Mouse (Mus musculus) left cerebral cortex, adult 8-10 months (tissue): Measurements from ENCODE around the gene AL731706.1. TPM values are rescaled to one million over a fixed set of nuclear protein-coding genes. Genes with fewer than 3 reads are reported as not detected.
A peak's percentile ranks its signal among the peaks of the same experiment; 100 is the strongest.
"Not testable (repeated sequence)": the region's sequence is repeated elsewhere in the genome, so short reads cannot be mapped to it uniquely, and the experiment has no call there.

Experiments used
- DNase-seq, 2 experiments: peaks; one replicate each; pipeline ENCODE4 v3.0.0; 2022; ENCODE audit warnings: low spot score in 2 of 2
- total RNA-seq, 4 experiments: library from RNA; stranded (reverse); gene quantifications; 2 replicates each; pipeline ENCODE4 v1.2.4; 2022

The AL731706.1 gene
- total RNA-seq, result 10 to 100 TPM in 3 of 4 experiments, 1 to 10 TPM in 1; 9.1 to 23.4 (median 17.7) TPM

DNA sequence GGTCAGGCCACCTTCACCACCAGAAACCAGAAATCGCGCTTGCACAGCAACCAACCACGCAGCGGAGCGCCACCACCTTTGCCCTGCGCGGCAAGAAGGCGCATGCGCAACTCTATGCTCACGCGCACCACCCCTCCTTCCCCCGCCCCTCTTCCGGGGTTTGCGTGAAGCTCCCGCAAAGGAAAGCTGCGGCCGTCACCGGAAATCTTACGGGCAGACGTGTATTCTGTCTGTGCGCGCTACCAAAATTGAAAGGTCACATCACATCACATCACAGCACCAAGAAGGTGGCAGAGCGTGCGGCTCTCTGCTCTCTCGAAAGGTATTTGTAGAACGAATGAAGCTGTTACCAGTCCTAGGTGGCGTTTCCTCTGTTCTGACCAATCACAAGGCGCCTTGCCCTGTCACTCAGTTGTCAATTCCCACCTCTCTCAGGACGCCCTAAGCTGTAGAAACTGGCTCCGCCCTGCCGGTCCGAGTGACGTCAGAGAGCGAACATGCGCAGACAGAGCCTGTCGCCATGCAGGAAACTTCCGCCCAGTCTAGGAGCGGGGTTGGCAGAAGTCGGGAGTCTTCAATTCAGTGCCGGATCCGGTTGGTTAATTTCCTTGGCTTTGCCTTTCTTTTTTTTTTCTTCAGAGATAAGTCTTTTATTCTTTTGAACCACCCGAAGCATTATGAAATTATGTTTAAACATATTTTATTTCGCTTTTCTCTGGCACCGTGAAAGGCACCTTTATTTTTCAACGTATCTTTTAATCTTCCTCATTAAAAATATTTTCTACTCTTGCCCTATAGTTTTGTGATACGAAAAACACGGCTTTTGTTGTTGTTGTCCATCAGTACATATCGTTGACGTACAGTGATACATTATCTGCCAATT, at the start of gene AL731706.1, which contains the start of the genes Slx4ip and Mkks:
Gene AL731706.1 (minus strand): TSS at position 322 of the 883 bp plus-strand sequence.
Gene Slx4ip (plus strand): TSS at position 151 of the 883 bp plus-strand sequence.
Gene Mkks (minus strand): TSS at position 322 of the 883 bp plus-strand sequence.
- peak; percentile 98 to 99 for DNase-seq

DNA sequence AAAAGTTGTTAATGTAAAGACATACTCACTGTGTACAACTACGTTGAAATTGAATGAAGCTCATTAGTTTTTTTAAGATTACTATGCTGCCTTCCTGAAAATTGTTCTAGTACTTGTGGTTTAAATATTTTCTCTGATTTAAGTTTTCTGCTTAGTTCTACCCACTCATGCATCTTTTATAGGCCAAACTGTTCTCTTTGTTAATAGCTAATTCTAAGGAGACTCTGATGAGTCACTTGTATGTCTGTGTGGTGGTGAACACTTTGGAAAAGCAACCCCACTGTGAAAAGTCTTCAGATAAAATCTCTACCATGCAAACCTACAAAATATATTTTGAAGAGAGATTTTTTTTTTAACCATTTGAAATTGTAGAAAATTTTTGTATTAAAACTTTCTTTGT, 47.1 kb upstream of the AL731706.1 start:
- DNase-seq, result no peak

DNA sequence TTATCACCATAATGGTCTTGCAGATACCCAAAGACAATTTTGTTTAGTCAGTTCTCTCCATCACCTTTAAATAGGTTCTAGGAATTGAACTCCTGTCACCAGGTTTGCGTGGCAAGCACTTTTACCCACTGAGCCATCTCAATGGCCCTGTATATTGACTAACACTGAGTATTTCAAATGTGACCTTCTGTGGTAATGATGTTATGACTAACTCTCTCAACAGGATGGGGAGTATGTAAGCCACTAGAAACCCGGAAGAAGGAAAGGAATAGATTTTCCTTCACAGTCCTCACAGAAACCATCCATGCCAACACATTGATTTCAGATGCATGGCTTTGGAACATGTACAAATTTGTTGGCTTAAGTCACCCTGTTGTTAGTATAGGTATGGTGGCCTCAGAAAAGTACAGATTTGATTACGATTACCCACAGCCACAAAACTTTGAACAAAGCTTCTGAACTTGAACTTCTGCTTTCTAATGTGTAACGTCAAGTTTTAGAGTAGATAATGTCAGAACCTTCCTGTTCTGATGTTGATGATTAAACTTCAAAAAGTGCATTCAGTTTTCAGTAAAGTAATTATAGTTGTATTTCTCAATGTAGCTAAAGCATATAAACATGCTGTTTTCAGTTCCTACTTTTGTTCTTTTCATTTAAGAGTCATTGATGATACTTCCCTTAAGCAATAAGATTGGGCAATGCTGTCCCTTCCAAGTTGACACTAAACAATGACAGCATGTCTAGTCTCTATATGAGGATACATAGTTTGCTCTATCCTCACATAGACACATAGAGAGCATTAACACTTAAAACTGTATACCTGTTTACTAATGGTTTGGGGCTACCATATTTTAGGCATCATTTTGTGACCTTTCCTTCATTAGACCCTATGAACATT, 45.5 kb upstream of the AL731706.1 start:
- DNase-seq, result no peak

- DNase-seq, result peak in 1 of 2 experiments; percentile 42
Observed at GRCm38 (mm10) chr2:136921003-136921408, 29.8 kb upstream of the AL731706.1 start.

GRCm38 (mm10) chr2:136920257-136920993, 29.2 kb upstream of the AL731706.1 start:
- no peak for DNase-seq

DNA sequence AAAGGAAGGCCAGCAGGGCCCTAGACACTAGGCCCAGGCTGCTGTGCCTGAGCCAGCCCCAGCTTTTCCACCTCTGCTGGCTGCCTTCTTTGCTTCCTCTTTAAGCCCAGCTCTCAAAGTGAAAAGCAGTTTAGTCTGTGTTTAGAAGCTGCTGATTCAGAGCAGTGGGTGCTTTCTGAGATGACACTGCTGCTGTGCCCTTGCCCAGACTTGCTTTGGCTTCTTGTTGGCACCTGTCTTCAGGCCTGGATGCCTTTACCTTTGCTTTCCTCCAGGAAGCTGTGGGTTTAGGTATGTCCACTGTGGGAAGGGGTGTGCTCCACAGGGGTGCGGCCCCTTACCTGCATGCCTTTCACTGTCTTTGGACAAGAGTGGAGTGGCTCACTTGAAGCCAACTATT, 28.2 kb upstream of the AL731706.1 start:
- DNase-seq, result no peak

GRCm38 (mm10) chr2:136914334-136914902, 23.2 kb upstream of the AL731706.1 start:
- DNase-seq, result no peak

DNA sequence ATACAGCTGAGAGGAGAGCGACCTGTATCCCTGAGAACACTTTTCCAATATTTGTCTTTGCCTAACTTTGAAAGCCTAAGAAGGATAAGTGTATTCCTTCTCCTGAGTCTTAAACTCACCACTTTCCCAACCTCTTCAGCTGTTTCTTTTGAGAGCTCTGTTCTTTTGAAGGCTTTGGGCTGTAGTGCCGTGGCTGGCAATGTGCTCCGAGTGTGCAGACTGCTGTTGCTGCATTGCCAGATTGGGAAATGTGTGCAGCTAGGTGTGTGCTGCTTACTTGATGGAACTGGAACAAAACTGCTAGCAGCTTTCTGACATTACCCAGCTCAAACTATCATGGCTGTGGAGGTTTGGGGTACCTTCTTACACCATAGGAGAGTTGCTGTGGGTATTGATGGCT, 21.8 kb upstream of the AL731706.1 start:
- DNase-seq, result no peak

GRCm38 (mm10) chr2:136911958-136912411, 20.8 kb upstream of the AL731706.1 start:
- DNase-seq, result no peak

GRCm38 (mm10) chr2:136909298-136909697, 18.1 kb upstream of the AL731706.1 start:
- DNase-seq, result no peak

DNA sequence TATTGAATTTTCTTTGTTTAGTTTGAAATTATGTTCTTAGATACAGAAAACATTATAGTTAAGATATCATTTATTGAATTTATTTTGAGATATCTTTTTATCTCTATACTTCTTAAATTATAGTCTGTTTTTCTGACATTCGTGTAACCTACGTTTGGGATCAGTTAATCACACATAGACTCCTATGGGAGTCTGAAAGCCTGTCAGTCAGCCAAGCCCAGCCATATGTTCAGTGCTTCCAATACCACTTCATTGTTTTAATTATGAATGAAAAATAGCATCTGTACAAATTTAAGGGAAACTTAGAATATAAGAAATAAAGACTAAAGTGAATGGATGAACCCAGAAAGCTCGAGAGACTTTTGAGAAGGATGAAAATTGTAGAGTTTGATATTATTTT, 17.4 kb upstream of the AL731706.1 start:
- no peak for DNase-seq

DNA sequence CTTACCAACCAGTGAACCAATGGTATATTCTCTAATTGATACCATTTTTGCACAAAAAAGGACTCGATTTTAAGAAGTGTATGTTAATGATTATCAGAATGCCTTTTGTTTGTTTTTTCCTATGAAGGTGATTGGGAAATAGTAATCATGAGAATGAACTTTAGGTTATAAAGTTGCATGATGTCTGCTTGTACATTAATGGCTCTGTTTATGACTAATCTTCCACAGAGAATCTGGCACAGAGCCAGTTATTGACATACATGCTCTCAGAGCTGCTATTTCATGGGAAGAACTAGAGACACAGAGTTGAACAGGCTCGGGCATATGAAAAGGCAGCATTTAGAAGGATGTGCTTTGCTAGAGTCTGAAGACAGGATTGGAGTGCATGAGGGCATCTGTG, 4.9 kb upstream of the AL731706.1 start:
- DNase-seq, result no peak

- no peak for DNase-seq
Observed at GRCm38 (mm10) chr2:136894494-136894893, 3.3 kb upstream of the AL731706.1 start.

DNA sequence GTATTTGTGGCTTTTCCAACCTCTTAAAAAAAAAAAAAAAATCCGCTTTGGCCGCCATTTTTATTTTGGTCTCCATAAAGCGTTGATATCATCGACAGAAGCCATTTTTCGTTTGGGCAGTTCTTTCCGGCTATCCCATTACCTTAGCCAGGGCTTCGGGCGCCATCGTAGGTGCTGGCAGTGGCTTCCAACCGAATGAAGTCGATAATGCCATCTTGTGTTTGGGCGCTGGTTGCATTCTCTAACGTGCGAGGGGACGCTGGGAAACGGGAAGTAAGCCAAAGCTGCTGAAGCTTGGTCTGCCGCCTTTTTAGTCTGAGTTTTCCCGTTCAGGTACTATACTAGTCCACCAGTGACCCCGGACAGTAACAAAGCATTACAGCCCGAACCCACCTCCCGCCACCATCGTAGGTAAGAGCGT, 772 bp upstream of the AL731706.1 start:
- DNase-seq, result peak; percentile 89 to 98

GRCm38 (mm10) chr2:136890716-136891067, 497 bp downstream of the AL731706.1 start:
- DNase-seq, result not testable (repeated sequence)

- DNase-seq, result no peak
Observed at GRCm38 (mm10) chr2:136886846-136887245, 4.3 kb downstream of the AL731706.1 start.

DNA sequence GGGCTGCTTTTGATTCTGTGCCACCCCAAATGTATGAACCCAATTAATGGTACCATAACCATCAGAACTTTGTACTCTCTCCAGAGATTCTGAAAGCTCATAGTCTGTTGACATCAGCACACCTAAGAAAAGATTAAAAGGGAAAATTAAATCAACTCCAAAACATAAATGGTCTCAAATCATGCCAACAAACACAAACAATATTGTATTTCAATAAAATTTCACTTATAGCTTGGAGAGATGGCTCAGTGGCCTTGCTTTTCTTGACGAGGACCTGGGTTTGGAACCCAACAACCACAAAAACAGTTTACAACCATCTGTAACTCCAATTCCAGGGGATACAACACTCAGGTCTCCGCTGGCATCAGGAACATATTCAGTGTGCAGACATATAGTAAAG, 5.6 kb downstream of the AL731706.1 start, which contains the start of gene AL731706.2:
Gene AL731706.2 (minus strand): TSS at position 101 of the 400 bp plus-strand sequence.
- no peak for DNase-seq

DNA sequence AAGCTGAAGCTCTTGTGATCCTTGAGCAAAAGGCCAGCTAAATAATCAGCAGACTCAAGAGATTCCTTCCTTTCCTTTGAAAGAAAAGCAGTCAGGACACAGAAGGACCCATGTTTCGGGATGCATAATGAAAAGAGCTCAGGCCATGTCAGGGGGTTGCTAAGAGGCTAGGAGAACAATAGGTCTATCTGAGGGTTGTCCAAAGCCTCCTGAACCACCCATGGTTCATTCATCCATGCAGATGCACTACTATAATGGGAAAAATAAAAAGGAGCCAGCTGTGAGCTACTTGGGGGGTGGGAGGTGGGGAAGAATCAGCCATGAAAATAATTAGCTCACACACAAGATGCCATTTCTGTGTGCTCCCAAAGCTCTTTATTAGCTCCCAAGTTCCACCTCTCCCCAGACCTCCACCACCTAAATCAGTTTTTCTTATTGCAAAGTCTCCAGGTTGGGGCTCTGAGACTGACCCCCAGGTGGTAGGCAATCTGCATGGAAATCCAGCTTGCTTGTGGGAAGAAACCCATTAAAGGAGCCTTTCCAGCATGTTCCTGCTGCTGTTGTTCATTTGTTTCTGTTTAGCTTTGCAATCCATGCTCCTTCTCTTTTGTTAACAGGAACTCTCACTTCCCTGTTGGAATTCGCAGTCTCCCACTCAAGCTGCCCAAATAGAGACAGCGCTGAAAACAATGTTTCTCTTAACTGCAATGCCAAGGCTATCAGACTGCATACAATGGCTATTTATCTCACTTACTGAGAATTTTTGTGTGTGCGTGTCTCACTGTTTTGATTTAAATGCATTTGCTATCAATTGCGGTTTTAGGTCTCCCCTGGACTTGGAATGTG, 36.4 kb downstream of the AL731706.1 start:
- no peak for DNase-seq

GRCm38 (mm10) chr2:136850366-136850765, 40.8 kb downstream of the AL731706.1 start:
- DNase-seq, result no peak

DNA sequence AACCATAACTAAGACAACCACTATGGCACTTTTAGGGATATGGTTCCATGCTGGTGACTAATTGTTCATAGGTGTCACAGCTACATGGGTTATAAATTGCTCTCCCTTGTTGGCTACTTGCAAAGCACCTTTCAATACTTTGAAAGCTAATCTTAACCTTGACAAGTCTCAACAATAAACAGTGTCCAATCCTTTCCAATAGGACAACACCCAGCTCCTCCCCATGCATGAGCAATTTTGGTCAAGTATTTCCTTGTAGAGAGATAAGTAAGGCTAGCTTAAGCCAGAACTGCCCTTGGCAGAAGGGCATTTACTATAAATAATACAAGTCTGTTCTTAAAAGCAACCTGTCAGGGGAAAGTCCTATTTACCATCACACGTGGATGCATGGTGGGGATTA, 53.2 kb downstream of the AL731706.1 start:
- DNase-seq, result no peak
